Mouse (Mus musculus) megakaryocyte, embryonic 14.5 days (primary cell): Measurements from ENCODE around the gene Tufm. TPM values are rescaled to one million over a fixed set of nuclear protein-coding genes. Genes with fewer than 3 reads are reported as not detected.

Experiments
- H3K27me3 ChIP-seq: replicated peaks from 2 replicates; pipeline ENCODE3; 2012; ENCODE audit warnings: inconsistent platforms
- H3K36me3 ChIP-seq: replicated peaks from 2 replicates; pipeline ENCODE3; 2012; ENCODE audit warnings: low read length, inconsistent platforms, mixed read lengths
- H3K4me1 ChIP-seq: 2 replicates; pipeline ENCODE4 v1.6.1; 2012; ENCODE audit warnings: inconsistent platforms
- H3K4me3 ChIP-seq: replicated peaks from 2 replicates; pipeline ENCODE3; 2012; ENCODE audit warnings: moderate library complexity, mild to moderate bottlenecking, inconsistent platforms
- H3K9me3 ChIP-seq: 2 replicates; pipeline ENCODE4 v1.6.1; 2012; ENCODE audit warnings: inconsistent platforms
- FLI1 ChIP-seq: IDR thresholded peaks from 2 replicates; pipeline ENCODE4 v1.6.1; 2012; ENCODE audit warnings: low read length, inconsistent platforms, mixed read lengths
- GATA1 ChIP-seq: IDR thresholded peaks from 3 replicates; pipeline ENCODE4 v1.6.1; 2012; ENCODE audit warnings: mixed read lengths, low read length, inconsistent platforms, borderline replicate concordance
- polyA plus RNA-seq: library from polyadenylated mRNA; stranded (reverse); fragments of >175 nt; gene quantifications from 2 replicates; pipeline ENCODE4 v1.2.3, GENCODE M21; 2012; ENCODE audit warnings: low replicate concordance; ENCODE audit not compliant: insufficient read depth

Gene Tufm
- polyA plus RNA-seq, 1 experiment, result 43.5 TPM

DNA sequence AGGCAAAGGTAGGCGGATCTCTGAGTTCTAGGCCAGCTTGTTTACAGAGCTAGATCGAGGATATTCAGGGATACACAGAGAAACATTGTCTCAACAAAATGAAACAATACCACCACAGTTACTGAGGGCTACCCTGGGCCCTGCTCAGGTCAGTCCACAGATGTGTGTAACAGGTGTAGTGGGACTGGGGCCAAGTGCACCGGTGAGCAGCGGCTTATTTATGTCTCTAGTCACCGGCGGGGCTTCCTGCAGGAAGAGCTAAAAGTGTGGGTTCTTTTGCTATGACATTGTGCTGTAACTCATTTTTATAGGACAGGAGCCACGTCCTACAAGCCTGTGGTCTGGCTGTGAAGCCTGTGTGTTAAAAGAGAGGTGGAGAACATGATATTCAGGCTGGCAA, 33.3 kb upstream of the Tufm start:
- no peak overlapping the region for H3K4me3 ChIP-seq
- no peaks in the 10 kb centered on the region for H3K9me3 ChIP-seq
- H3K36me3 ChIP-seq, result peaks cover 83% of the 10 kb centered on the region
- no peaks in the 10 kb centered on the region for H3K27me3 ChIP-seq
- no peak for TF ChIP-seq GATA1
- TF ChIP-seq FLI1, result no peak
- peaks cover 73% of the 10 kb centered on the region for H3K4me1 ChIP-seq

- H3K36me3 ChIP-seq, result peaks cover 79% of the 10 kb centered on the region
Measured at GRCm38 (mm10) chr7:126455242-126455641, 31.9 kb upstream of the Tufm start.

DNA sequence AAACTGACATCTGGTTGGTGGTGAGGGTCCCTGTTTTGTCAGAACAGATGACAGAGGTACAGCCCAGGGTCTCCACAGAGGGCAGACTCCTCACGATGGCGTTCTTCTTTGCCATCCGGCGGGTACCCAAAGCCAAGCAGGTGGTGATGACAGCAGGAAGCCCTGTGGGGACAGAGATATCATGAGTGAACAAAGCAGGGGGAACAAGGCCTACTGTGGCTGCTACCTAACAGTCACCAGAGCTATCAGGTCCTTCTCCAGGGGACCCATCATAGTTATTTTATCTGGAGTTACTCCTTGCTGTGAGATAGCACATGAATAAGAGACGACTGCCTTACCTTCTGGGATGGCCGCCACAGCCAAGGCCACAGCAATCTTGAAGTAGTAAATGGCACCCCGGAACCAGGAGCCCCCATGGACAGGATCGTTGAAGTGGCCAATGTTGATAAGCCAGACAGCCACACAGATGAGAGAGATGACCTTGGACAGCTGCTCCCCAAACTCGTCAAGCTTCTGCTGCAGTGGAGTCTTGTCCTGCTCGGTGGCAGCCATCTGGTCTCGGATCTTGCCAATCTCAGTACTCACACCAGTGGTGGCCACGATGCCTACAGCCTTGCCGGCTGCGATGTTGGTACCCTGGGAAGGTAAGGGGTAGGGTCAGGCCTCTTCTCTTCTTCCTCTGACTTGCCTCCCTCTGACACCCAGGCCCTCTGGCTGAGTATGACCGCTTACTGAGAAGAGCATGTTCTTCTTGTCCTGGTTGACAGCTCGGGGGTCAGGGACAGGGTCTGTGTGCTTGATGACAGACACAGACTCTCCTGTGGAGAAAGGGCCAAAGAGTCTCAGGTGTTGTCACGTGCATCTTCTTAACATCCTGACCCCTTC, 30.5 kb upstream of the Tufm start:
- H3K4me1 ChIP-seq, result peaks cover 90% of the 10 kb centered on the region
- peaks cover 6% of the 10 kb centered on the region for H3K27me3 ChIP-seq
- peaks cover 80% of the 10 kb centered on the region for H3K36me3 ChIP-seq
- H3K9me3 ChIP-seq, result no peaks in the 10 kb centered on the region
- TF ChIP-seq GATA1 (no peak), FLI1 (no peak)
- no peak overlapping the region for H3K4me3 ChIP-seq

More at GRCm38 (mm10) chr7:126455242-126455641, 31.9 kb upstream of the Tufm start:
- Histone ChIP-seq H3K4me1 (peaks cover 83% of the 10 kb centered on the region), H3K9me3 (no peaks in the 10 kb centered on the region), H3K4me3 (no peak overlapping the region), H3K27me3 (no peaks in the 10 kb centered on the region)
- no peak for TF ChIP-seq FLI1
- TF ChIP-seq GATA1, result no peak

DNA sequence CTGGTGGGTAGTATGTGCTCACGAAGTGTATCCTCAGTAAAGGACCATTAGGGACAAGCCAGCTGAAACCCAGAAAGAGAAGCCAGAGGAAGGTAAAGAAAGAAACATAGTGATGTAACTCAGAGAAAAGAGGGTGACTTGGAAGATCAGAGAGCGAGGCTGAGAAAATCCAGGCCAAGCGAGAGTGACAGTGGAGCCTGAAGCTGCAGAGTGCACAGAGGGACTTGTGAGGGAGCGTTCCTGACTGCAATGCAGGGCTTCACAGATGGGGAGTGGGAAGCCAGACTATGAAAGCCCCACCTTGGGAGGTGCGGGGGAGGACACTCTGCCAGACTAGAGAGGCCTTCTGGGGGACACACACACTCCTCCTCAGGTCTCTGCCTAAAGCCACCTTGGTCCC, 28.9 kb upstream of the Tufm start:
- H3K36me3 ChIP-seq, result peaks cover 75% of the 10 kb centered on the region
- TF ChIP-seq FLI1, result no peak
- no peak for TF ChIP-seq GATA1
- peaks cover 6% of the 10 kb centered on the region for H3K27me3 ChIP-seq
- H3K9me3 ChIP-seq, result no peaks in the 10 kb centered on the region
- H3K4me1 ChIP-seq, result peaks cover 94% of the 10 kb centered on the region
- H3K4me3 ChIP-seq, result no peak overlapping the region

DNA sequence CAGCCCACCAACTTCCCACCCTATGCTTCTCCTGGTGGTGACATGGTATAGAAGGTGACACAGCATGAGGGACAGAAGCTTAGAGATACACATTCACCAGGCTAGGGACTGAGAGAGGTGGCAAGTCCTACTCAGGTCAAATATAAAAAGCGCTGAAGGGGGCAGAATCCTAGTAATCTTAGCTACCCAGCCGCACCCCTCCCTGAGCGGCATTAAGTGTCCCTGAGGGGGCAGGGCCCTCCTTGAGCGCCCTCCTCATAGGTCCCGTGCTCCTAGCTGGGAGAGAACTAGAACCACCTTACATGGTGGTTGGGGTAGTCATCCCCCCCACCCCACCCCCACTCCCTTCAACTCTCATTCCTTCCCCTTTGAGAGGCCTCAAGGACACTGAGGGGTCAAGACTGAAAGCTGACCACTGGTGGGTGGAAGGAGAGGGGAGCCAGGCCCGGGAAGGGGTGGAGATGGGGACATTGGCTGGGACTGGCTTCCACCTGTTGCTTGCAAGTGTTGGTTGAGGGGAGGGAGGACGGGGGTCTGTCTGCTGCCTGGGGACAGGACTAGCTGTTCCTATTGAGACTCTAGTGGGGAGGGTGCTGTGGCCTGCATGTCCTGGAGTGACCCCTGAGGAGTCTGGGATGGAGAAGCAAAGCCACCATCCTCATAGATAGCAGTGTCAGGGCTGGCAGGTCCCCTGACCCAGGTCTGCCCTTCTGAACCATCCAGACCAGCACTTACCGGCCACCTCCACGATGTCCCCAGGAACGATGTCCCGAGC, 28.1 kb upstream of the Tufm start:
- H3K27me3 ChIP-seq, result peaks cover 6% of the 10 kb centered on the region
- H3K4me3 ChIP-seq, result peak overlapping the region; percentile 71
- TF ChIP-seq FLI1, result no peak
- TF ChIP-seq GATA1, result no peak
- H3K4me1 ChIP-seq, result peaks cover 95% of the 10 kb centered on the region
- peaks cover 73% of the 10 kb centered on the region for H3K36me3 ChIP-seq
- no peaks in the 10 kb centered on the region for H3K9me3 ChIP-seq

DNA sequence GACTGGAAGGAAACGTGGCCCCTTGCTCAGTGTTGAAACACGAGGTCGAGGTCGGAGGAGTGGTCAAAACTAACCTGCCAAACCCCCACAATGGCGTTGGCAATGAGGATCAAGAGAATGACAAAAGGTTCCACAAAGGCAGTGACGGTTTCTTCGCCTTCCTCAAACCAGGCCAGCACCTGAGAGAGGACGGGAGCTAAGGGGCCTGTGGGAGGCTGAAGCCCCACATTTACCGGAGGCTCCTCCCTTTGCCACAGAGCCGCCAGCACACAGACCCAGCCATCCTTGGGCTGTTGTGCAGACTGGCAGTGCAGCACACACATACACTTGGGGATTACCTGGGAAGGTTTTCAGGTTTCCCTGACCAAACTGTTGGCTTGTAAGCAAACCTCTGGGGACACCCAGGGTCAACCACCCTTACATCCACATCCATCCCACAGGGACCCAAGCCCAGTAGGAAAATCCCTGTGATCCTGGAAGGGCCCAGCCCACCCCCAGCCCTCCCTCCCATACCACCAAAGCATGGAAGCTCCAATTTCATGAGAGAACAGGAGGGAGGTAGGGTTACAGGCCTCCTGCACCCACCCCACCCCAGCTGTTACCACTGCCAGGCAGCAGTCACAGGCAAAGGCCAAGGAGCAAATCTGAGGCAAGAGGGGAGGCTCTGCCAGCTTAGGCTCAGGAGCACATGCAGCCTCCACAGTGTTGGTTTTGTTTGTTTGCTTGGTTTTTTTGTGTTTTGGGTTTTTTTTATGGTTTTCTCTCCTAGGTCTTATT, 26.4 kb upstream of the Tufm start:
- Histone ChIP-seq H3K9me3 (no peaks in the 10 kb centered on the region), H3K4me1 (peaks cover 100% of the 10 kb centered on the region), H3K27me3 (peaks cover 6% of the 10 kb centered on the region), H3K36me3 (peaks cover 79% of the 10 kb centered on the region), H3K4me3 (no peak overlapping the region)
- TF ChIP-seq FLI1 (no peak), GATA1 (no peak)

DNA sequence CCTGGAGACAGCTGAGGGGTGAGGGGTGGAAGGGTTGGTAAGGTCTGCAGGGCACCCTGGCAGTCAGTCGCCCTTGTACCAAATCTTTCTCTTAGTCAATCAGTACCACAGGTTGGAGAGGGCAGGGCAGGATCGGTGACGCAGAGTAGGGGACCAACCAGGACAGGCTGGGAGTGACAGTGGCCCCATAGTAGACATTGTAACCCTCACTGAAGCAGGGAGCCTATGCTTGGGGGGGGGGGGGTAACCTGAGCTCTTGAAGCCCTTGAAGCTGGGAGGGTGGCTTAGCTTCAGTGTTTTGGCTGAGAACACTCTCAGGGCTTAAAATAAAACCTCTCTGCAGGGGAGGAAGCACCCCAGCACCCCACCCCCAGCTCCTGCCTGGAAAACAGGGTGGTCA, 25.5 kb upstream of the Tufm start:
- H3K4me3 ChIP-seq, result no peak overlapping the region
- H3K4me1 ChIP-seq, result peaks cover 100% of the 10 kb centered on the region
- H3K9me3 ChIP-seq, result no peaks in the 10 kb centered on the region
- no peak for TF ChIP-seq GATA1
- H3K36me3 ChIP-seq, result peaks cover 78% of the 10 kb centered on the region
- peaks cover 6% of the 10 kb centered on the region for H3K27me3 ChIP-seq

GRCm38 (mm10) chr7:126463004-126463403, 24.2 kb upstream of the Tufm start, which contains the start of gene Atp2a1:
Gene Atp2a1 (minus strand): TSS chr7:126463108.
- H3K4me1 ChIP-seq, result peaks cover 100% of the 10 kb centered on the region

DNA sequence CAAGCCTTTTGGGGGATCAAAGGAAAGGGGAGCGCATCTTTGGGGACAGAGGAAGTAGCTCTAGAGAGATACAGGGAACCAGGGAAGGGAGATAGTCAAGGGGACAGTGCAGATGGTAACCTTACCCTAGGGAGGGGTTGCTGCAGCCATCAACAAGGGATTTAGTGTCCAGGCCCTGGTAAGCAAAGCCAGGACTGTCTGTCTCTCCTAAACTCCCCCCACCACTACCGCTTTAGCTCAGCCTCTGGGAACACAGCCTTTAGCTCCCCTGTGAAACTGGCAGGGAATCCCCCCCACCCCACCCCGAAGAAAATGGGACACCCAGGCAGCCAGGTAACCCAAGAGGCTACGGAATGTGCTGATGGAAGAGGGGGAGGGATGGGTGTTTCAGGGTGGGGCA, 23.6 kb upstream of the Tufm start:
- H3K4me3 ChIP-seq, result peak overlapping the region; percentile 80
- no peak for TF ChIP-seq GATA1
- TF ChIP-seq FLI1, result no peak
- no peaks in the 10 kb centered on the region for H3K9me3 ChIP-seq
- peaks cover 6% of the 10 kb centered on the region for H3K27me3 ChIP-seq
- H3K36me3 ChIP-seq, result peaks cover 78% of the 10 kb centered on the region
- H3K4me1 ChIP-seq, result peaks cover 100% of the 10 kb centered on the region

More at GRCm38 (mm10) chr7:126463004-126463403, 24.2 kb upstream of the Tufm start, which contains the start of gene Atp2a1:
- peak within 1 kb of the TSS; percentile 80 for H3K4me3 ChIP-seq
- H3K36me3 ChIP-seq, result peaks cover 78% of the 10 kb centered on the region
- H3K9me3 ChIP-seq, result no peaks in the 10 kb centered on the region
- H3K27me3 ChIP-seq, result peaks cover 6% of the 10 kb centered on the region
- TF ChIP-seq FLI1, result no peak
- TF ChIP-seq GATA1, result no peak
